Mouse (Mus musculus) left cerebral cortex, postnatal 36 days (tissue): ENCODE measurements around the gene Ngfr. TPM values are rescaled to one million over a fixed set of nuclear protein-coding genes. Genes with fewer than 3 reads are reported as not detected.

Experiments
- DNase-seq, 2 experiments: peaks; one replicate each; pipeline ENCODE4 v3.0.0; 2021 to 2022; ENCODE audit warnings: low spot score in 2 of 2, mixed read lengths in 1 of 2
- intact Hi-C: fragments of 180-260 bp; cut with DNase I; formaldehyde crosslinking; loops from one replicate; pipeline ENCODE4 v1.15.1; 2025
- total RNA-seq, 2 experiments: library from RNA; stranded (reverse); gene quantifications; 2 replicates each; pipeline ENCODE4 v1.2.3; 2021

Gene Ngfr
- total RNA-seq, 2 experiments from 2014 or later = 0.74 to 1.7 TPM

DNA sequence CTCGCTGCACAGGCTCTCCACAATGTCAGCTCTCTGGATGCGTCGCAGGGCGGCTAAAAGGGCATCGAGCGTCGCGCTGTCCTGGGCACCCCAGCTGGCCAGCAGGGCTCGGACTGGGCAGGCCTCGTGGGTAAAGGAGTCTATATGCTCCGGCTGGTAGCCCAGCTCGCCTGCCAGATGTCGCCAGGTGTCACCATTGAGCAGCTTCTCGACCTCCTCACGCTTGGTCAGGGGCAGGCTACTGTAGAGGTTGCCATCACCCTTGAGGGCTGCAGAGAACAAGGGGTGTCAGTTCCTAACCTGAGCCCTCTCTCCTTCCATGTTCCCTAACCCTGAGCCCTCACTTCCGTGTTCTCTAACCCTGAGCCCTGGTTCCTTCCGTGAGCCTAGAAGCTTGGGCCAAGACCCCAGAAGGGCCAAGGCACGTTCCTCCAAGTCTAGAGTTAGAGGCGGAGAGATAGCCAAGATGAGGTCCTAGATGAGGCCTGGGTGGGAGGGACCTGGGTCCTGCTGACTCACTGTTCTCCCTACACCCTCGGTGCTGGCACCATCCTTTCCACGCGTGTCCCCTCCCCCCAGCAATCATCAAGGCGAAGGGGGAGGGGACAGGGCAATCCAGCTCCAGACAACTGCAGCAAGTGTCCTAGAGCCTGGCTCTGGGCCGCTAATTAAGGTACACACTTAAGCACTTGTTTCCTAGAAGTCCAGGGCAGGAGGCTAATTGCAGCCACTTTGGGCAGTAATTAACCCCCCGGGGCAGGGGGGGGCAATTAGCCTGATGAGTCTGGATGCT lies 16.5 kb downstream of the Ngfr start:
- intact Hi-C loops = no loop called here

DNA sequence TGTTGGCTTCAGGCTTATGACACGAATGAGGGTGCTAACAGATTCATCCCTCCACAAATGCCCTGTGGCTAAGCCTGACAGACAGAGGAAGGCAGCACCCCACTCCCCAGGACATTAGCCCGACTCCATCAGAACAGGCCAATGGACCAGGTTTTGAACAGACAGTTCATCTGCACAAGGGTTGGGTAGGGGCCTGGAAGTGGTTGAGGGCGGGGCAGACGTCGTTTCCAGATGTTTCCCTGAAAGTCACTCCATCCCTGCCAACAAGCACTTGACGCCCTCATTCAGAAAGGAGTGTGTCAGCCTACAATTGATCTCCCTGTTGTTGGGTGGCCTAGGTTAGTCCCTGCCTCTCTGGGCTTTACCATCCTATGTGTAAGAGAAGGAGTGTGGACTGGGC lies 17.6 kb downstream of the Ngfr start:
- intact Hi-C loops = no loop called here
- no peak for DNase-seq

More for the DNA sequence above, 16.5 kb downstream of the Ngfr start:
- no peak for DNase-seq

DNA sequence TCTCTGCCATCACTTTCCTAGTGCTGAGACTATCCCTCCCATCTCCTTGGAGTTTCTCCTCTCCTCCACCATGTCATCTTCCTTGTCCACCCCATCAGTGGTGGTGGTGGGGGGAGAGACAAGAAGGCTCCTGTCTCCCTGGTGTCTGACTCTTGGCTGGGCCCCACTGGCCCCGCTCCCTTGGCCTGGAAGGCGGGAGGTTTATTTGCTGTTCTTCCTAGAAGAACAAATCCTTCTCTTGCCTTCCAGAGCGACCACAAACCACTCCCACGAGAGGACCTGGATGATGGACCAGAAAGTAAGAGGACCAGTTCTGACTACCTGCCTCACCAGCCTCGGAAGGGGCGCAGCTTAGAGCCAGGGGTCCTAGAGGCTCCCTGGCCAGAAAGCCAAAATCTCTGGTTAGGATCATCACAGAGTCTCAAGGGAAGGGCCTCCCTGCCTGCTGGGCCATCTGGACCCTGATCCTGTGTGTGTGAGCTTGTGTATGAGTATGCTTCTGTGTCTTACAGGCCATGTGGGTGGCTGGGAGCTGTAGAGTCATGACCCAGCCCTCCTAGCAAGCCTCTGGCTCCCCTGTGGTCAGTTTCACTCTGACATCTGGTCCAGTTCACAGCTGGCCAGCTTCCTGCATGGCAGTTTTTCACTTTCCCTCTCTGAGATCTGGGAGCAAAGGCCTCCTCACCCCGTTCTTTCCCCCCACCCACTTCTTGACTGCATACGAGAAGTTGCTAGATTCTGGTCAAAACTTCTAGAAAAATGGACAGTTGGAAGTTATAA lies 19.4 kb downstream of the Ngfr start:
- intact Hi-C loops = no loop called here
- no peak for DNase-seq

DNA sequence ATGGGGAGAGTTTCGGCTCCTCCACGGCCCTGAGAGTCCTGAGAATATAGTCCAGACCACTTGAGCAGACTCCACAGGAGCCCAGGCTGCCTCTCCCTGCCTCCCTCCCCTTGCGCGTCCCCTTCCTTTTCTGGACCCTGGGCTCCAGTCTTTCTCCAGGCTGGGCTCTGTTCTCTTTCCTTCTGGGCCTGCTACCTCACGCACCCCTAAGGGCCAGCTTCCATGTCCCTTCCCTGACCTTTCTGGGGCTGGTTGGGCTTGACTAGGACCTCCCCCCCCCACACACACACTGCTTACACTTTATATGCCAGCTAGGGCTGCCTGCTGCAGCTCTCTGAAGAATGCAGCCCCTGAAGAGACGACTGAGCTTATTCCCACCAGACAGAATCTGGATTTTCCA lies 20.2 kb downstream of the Ngfr start:
- DNase-seq = no peak
- intact Hi-C loops = no loop called here

DNA sequence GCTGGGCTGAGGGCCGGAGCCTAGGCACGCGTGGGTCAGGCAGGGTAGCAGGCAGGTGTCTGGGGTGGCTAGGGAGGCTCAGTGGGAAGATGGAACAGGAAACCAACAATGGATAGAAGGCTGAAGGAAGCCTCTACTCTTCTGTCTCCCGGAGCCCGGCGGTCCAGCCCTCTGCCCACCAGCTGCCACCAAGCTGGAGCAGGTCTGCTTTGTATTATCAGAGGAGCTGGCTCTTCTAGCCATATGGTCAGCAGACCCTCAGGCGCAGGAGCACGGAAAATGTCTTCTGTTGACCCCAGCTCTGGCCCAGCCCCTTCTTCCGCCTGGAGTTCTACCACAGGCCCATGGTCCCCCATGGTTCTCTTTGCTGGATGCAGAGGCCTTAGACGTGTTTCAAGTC lies 22.2 kb downstream of the Ngfr start:
- intact Hi-C loops = no loop called here
- no peak for DNase-seq

DNA sequence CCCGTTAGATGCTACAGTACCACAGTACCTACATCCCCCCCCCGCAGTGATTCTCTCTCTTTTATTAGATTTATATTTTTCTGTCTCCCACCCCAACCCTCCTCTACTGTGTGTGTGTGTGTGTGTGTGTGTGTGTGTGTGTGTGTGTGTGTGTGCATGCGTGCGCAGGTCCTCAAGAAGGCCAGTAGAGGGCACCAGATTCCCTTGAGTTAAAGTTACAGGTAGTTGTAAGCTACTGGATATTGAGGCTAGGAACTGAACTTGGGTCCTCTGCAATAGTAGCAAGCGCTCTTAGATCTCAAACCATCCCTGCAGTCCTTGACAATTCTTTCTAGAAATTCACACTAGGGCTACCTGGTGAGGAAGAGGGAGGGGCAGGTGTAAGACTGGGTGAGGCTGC lies 23.7 kb downstream of the Ngfr start:
- no peak for DNase-seq
- intact Hi-C loops = no loop called here

DNA sequence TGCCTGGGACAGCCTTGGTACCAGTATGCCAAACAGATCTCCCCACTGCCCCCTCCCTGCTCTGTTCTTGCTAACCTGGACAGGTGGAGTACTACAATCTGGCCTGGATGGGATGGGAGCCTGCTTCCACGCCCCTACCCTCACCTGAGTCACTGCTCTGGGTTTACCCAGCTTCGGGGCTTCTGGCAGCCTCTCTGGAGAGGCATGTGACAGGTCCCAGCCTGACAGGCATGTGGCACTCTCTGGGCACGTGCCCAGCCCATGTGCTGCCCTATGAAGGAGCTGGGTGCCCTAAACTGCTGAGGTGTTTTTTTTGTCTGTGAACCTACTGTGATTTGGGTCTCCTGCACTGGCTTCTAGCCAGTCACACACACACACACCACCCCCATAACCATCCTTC lies 26.8 kb downstream of the Ngfr start:
- intact Hi-C loops = no loop called here
- no peak for DNase-seq

DNA sequence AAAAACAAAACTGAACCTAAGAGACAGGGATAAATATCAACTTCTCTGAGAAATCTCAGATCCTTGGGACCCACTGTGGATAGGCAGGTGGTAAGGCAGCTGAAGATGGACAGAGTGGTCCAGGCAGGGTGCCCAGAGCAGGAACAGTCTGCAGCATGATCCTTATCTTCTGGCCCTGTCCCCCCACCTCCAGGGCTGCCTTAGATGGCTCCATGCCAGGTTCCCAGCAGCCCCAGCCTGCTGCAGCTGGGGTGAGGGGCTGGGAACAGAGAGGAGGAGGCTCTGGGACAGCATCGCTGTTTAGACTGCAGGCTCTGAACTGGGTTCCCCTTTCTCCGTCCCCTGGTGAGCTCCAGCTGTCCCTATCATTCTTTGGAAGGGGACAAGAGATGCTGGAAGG lies 27.8 kb downstream of the Ngfr start:
- no peak for DNase-seq
- intact Hi-C loops = no loop called here

DNA sequence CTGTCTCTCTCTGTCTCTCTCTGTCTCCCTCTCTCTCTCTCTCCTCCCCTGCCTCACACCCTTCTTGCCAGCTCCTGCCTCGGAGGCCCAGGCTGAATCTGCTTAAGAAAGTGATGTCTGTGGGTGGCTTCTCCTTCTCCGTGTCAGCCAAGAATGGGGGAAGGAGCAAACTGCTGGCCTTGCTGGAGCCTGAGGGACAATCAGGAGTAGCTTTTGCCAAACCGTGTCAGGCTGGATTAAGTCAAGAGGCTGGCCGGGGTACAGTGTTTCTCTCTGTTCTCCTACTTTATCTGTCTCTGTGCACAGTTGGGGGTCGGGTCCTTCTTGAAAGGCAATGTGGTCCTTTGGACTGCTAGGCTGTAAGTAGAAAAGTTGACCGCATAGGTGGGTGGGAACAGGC lies 29.8 kb downstream of the Ngfr start:
- DNase-seq = peak in 1 of 2 experiments; percentile 21

DNA sequence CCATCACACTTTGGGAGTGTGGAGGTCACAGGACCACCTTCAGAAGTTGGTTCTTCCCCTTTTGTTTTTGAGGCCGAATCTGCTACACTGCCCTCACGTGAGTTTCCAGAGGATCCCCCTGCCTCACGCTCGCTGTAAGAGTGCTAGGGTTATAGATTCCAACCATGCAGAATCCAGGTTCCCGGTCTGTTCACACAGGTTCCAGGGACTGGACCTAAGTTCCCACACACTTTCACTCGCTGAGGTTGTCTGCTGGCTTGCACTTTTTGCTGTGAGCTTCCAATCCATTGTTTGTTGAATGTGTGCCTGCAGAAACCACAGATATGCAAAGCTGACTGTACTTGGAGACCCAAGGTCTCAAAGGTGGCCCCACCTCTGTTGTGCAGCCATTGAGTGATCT lies 30.5 kb downstream of the Ngfr start:
- intact Hi-C loops = no loop called here
- DNase-seq = no peak

More for the DNA sequence above, 29.8 kb downstream of the Ngfr start:
- intact Hi-C loops = no loop called here

DNA sequence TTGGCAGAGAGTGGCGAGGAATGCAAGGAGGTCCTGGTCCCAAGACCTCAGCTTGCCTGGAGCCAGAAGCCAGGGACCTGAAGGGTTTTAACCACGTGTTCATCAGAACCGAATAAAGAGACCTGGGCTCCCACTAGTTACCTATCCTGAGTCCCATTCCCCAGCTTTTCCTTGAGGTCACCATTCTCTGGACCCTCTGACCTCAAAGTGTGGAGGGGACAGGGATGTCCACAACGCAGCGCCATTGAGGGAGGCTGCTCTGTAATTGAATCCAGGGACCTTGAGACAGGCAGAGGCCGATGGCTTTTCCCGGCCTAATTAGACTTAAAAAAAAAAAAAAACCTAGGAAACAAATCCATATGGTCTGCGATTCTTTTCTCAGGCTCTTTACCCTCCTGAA lies 32.3 kb downstream of the Ngfr start:
- DNase-seq = no peak
- intact Hi-C loops = no loop called here

DNA sequence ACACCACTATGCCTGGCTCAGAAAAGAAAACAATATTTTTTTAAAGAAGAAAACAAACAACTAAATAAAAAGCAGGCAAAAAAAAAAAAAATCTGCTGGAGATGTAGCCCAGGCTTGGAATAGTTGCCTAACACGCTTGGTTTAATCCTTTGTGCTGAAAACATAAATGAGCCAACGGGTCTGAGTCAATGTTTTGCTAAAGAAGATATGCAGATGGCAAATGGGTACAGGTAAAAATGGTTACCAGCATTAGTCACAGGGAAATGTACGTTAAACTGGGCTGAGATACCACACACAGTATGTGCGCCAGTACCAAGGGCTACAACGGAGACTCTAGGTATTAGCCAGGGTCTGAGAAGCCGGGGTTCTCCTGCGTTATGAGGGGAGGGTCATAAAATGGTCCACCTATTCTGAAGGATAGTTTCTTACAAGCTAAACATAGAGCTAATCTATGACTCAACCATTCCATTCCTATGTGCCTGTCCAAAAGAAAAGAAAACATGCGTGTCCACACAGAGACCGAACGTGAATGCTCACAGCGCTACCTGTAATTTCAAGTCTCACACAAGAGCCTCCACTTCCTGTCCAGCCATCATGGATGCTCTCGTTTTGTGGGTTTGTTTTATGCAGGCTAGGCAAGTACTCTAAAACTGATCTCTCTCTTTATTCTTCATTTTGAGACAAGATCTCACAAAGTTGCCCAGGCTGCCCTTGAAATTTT lies 37.1 kb downstream of the Ngfr start:
- intact Hi-C loops = no loop called here

DNA sequence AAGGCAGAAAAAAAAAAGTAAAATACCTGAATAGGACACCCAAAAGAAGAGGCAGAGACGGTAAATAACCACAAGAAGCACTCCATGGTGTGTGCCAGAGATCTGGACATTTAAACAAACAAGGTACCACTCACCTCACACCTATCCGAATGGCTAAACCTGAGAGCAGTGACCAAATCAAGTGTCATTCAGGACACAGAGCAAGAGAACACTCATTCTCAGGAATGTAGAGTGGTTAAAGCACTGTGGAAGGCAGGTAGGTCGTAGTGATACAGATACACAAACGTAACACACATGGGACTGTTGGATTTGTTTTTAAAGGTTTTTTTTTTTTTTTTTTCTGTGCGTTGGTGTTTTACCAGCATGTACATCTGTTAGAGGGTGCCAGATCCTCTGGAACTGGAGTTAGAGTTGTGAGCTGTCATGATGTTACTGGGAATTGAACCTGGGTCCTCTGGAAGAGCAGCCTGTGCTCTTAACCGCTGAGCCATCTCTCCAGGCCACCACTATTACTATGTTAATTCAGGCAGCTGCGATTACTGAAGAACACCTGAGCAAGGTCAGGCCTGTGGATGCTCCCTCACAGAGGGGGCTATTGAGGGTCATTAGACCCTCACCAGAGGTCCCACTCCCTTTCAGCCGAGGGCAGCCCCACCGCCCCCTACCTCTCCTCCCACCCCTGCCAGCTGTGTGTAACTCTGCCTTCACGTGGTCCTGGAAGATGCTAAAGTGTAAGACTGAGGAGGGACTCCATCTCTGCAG lies 41.3 kb downstream of the Ngfr start:
- intact Hi-C loops = no loop called here
- DNase-seq = no peak

More for the DNA sequence above, 37.1 kb downstream of the Ngfr start:
- DNase-seq = no peak

DNA sequence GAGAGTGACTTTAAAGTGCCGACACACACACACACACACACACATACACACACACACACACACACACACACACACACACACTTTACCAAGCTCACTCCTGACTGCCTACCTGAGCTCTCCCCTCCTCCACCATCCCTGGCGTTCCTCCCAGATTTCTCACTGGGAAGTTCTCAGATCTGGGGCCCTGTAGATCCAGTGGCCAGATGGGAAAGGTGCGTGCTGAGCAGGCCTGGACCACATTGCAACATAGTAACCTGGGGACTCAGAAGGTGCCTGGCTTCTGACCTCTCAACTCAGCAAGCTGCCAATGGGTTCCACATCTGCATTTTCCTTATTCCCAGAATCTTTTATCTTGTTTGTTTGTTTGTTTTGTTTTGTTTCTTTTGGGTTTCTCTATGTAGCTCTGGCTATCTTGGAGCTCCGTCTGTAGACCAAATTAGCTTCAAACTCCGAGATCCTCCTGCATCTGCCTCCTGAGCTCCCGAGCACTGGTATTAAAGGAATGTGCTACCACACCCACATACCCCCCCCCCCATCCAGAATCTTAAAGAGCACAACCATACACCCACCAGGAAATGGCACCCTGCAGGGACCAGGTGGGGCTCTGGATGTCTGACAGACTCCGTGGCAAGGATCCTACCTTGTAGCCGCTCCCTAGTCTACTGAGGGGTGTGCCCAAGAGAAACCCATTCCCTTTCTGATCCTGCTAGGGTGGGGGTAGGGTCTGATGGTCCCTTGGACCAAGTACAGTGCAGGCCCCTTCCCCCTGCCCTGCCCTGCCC lies 42.8 kb downstream of the Ngfr start:
- intact Hi-C loops = no loop called here
- no peak for DNase-seq

DNA sequence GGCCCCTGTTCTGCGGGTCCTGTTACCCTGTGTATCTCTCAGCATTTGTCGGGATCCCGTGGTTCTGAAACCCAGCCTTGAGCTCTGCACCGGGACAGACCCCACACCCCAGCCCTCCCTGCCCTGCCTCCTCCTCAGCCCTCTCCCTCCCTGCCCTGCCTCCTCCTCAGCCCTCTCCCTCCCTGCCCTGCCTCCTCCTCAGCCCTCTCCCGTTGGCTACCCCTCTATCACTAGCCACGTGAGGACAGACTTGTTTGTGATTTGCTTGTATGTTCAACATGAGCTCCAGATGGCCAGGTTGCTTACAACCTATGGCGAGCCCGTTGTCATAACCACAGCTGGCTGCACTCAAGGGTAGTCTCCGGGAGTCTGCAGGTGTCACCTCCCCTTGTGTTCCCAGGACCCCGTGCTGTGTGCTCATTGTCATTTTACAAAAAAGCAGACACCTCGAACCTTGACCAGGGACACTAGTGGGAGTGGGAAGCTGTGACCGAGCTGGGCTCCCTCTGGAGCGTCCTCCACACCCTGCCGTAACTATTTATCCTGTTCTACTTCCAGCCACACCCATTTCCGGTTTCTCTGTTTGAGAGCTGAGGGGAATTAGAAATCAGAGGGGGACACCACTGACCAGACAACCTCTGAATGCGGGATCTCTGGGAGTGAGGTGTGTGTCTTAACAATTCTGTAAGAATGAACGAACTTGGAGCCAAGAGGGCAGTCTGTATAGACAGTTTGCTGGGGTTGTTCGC lies 46.7 kb downstream of the Ngfr start:
- intact Hi-C loops = no loop called here
- DNase-seq = no peak

DNA sequence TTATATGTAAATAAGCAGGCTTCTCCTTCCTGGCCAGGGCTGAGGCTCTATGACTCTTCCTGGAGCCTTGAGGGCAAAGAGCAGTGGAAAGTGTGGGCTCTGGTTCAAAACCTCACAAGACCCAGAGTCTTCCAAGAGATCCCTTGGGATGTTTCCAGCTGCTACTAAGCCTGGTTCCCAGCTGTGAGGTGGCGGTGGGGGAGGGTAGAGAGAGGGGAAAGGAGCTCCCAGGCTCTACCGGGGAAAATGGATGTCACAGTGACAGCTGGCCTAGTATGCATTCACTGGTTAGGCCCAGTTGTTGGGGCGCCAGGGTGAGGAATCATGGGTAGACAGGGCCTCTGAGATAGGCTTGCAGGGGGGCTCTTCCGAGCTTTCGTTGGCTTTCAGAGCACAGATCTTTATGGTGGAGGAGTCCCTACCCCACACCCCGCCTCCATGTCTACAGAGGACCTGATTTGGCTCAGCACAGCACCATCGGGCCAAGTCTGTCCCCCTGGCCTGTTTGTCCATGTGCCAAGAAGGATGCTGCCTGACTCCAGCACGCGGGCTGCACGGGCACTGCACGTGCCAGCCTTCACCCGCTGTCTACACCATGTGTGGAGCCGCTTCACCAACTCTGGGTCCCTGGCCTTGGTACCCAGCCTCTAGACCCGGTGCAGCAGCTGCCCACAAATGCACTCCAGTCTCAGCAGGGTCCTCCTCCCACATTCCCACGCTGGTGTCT lies 49.0 kb downstream of the Ngfr start:
- intact Hi-C loops = loop anchor here (10.0 kb wide), 1 partner anchor 226 kb away; no protein-coding TSS in a partner anchor
- no peak for DNase-seq

DNA sequence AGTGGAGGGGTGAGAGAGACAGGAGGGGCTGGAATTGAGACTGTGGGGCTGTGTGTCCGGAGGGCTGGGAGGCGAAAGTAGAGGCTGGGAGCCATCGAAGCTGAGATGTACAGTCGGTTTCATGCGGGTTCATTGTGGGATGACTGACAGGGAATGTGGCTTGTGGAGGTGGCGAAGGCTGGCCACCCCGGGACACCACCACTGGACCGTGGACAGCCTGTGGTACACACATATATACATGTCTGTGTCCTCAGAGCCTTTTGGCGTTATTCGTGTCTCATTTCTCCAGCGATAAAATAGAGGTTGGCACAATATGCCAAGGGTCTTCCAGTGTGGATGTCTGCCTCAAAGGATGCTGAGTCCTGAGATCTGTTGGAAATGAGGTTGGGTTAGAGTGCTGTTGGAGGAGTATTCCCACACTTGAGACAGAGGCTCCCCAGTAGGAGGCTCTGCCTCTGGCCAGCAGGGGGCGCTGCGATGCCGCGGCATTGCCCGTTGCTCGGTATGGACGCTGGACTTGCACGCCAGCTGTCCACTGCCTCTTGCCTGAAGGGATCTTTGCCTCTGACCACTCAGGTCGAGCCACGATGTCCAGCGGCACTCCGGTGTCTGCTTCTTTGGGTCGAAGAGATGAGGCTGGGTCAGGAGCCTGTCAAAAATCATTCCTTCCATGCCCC lies 53.9 kb downstream of the Ngfr start:
- DNase-seq = peak; percentile 83 to 86
- intact Hi-C loops = loop anchor here (2.0 to 10.0 kb wide), 3 partner anchors 53 to 231 kb away; partner anchors contain the start of gene Ngfr
